Mouse (Mus musculus) stomach, embryonic 14.5 days (tissue): ENCODE results near the gene Epn3. TPM values are rescaled to one million over a fixed set of nuclear protein-coding genes. Genes with fewer than 3 reads are reported as not detected.

Experiments used
- ATAC-seq: fragments of 200-750 bp; cut with Nextera tagmentation; 2 replicates; pipeline ENCODE4 v1.8.0; 2017; ENCODE audit warnings: low read depth, moderate TSS enrichment; ENCODE audit not compliant: insufficient number of reproducible peaks, insufficient read depth, low FRiP score
- H3K27ac ChIP-seq: fragments of 300-500 bp; sonication (generic); 2 replicates; pipeline ENCODE4 v1.5.1; 2014; ENCODE audit warnings: mild to moderate bottlenecking, low read length, moderate library complexity, mixed read lengths
- H3K27me3 ChIP-seq: fragments of 300-500 bp; sonication (generic); 2 replicates; pipeline ENCODE4 v1.6.1; 2014; ENCODE audit warnings: low read length, control low read depth, mixed read lengths; ENCODE audit not compliant: control insufficient read depth, insufficient read depth
- H3K36me3 ChIP-seq: fragments of 300-500 bp; sonication (generic); 2 replicates; pipeline ENCODE4 v1.6.1; 2014; ENCODE audit warnings: mild to moderate bottlenecking, control low read depth, low read length, moderate library complexity, mixed read lengths; ENCODE audit not compliant: control insufficient read depth, insufficient read depth
- H3K4me1 ChIP-seq: fragments of 300-500 bp; sonication (generic); 2 replicates; pipeline ENCODE4 v1.6.1; 2014; ENCODE audit warnings: low read length, control low read depth, mixed read lengths; ENCODE audit not compliant: control insufficient read depth, insufficient read depth
- H3K4me2 ChIP-seq: fragments of 300-500 bp; sonication (generic); replicated peaks from 2 replicates; pipeline ENCODE4 v1.6.1; 2014; ENCODE audit warnings: low read depth, low read length, control low read depth
- H3K4me3 ChIP-seq: fragments of 300-500 bp; sonication (generic); 2 replicates; pipeline ENCODE4 v1.5.1; 2014; ENCODE audit warnings: low read depth, low read length, control low read depth
- H3K9ac ChIP-seq: fragments of 300-500 bp; sonication (generic); replicated peaks from 2 replicates; pipeline ENCODE4 v1.6.1; 2014; ENCODE audit warnings: low read depth, mild to moderate bottlenecking, control low read depth, low read length, moderate library complexity, mixed read lengths
- H3K9me3 ChIP-seq: fragments of 300-500 bp; sonication (generic); 2 replicates; pipeline ENCODE4 v1.6.1; 2016; ENCODE audit warnings: low read depth, low read length, control low read depth; ENCODE audit not compliant: control insufficient read depth
- WGBS: fragments of 180-500 bp; shearing (Covaris S2); extraction: QIAGEN DNeasy Blood & Tissue Kit; methylation state at CpG from one replicate; pipeline ENCODE4 v1.1.7; 2014; 5-methylcytosine and 5-hydroxymethylcytosine counted together
- polyA plus RNA-seq: library from polyadenylated mRNA; unstranded; fragments of >200 nt; fragmentation: Nextera tagmentation; extraction: Ambion mirVana; gene quantifications from 2 replicates; pipeline ENCODE4 v1.2.1, GENCODE M21; 2014

Epn3 gene
- polyA plus RNA-seq: 7.5 and 11.1 TPM in 2 replicates

- Histone ChIP-seq H3K36me3 (no peaks in the 10 kb centered on the region), H3K4me1 (peaks cover 21% of the 10 kb centered on the region; the same call in 1 of the 2 replicates), H3K9me3 (no peaks in the 10 kb centered on the region), H3K27ac (peak within 1 kb of the TSS; percentile 90), H3K4me2 (peak within 1 kb of the TSS; percentile 63), H3K9ac (no peak within 1 kb of the TSS; the same call in 1 of the 2 replicates), H3K27me3 (no peaks in the 10 kb centered on the region), H3K4me3 (peak within 1 kb of the TSS; percentile 36)
- under 1% methylated on average over 26 of the region's 26 CpGs for WGBS
- peak; percentile 82 for ATAC-seq
These were observed at the start of gene Epn3 for GRCm38 (mm10) chr11:94499661-94500152. Epn3 (minus strand) TSS chr11:94499974.

- Histone ChIP-seq H3K27me3 (no peaks in the 10 kb centered on the region), H3K4me1 (peaks cover 13% of the 10 kb centered on the region; the same call in 1 of the 2 replicates), H3K4me2 (peak within 1 kb of the TSS; percentile 97), H3K27ac (peak within 1 kb of the TSS; percentile 73; the same call in 1 of the 2 replicates), H3K36me3 (no peaks in the 10 kb centered on the region), H3K9ac (peak within 1 kb of the TSS; percentile 59), H3K4me3 (peak within 1 kb of the TSS; percentile 51), H3K9me3 (no peaks in the 10 kb centered on the region)
- whole genome bisulfite sequencing: 4% methylated on average over 49 of the region's 49 CpGs
- peak; percentile 85 for ATAC-seq
These were observed 49.3 kb upstream of the Epn3 start, which contains the start of gene Rsad1 for GRCm38 (mm10) chr11:94548888-94549690. Rsad1 (minus strand) TSS chr11:94549255.

GRCm38 (mm10) chr11:94548041-94548784, 48.4 kb upstream of the Epn3 start:
- H3K36me3 ChIP-seq: no peaks in the 10 kb centered on the region
- WGBS: 13% methylated on average over 24 of the region's 24 CpGs
- no peak overlapping the region for H3K27ac ChIP-seq
- peak overlapping the region; percentile 59 for H3K9ac ChIP-seq
- ATAC-seq: 0 out of 2 replicates have a peak, but pooled peaks have one; percentile 5
- H3K9me3 ChIP-seq: no peaks in the 10 kb centered on the region
- H3K4me2 ChIP-seq: peak overlapping the region; percentile 97
- H3K4me3 ChIP-seq: peak overlapping the region; percentile 51
- H3K27me3 ChIP-seq: no peaks in the 10 kb centered on the region
- peaks cover 13% of the 10 kb centered on the region; the same call in 1 of the 2 replicates for H3K4me1 ChIP-seq

GRCm38 (mm10) chr11:94547271-94547670, 47.5 kb upstream of the Epn3 start:
- no peaks in the 10 kb centered on the region for H3K27me3 ChIP-seq
- no peak overlapping the region for H3K27ac ChIP-seq
- H3K9me3 ChIP-seq: no peaks in the 10 kb centered on the region
- WGBS: 90% methylated on average over 6 of the region's 6 CpGs
- no peak overlapping the region for H3K4me2 ChIP-seq
- H3K4me3 ChIP-seq: no peak overlapping the region
- H3K9ac ChIP-seq: no peak overlapping the region
- ATAC-seq: no peak
- H3K4me1 ChIP-seq: peaks cover 13% of the 10 kb centered on the region; the same call in 1 of the 2 replicates
- H3K36me3 ChIP-seq: no peaks in the 10 kb centered on the region

- Histone ChIP-seq H3K27ac (no peak overlapping the region), H3K4me3 (no peak overlapping the region), H3K36me3 (no peaks in the 10 kb centered on the region), H3K4me2 (no peak overlapping the region), H3K4me1 (peaks cover 13% of the 10 kb centered on the region; the same call in 1 of the 2 replicates), H3K27me3 (no peaks in the 10 kb centered on the region), H3K9ac (no peak overlapping the region), H3K9me3 (no peaks in the 10 kb centered on the region)
- 91% methylated on average over 5 of the region's 5 CpGs for WGBS
- no peak for ATAC-seq
These were observed 46.6 kb upstream of the Epn3 start for GRCm38 (mm10) chr11:94546381-94546780.

GRCm38 (mm10) chr11:94544422-94544821, 44.6 kb upstream of the Epn3 start:
- no peak for ATAC-seq
- H3K27ac ChIP-seq: no peak overlapping the region
- H3K9me3 ChIP-seq: no peaks in the 10 kb centered on the region
- H3K4me2 ChIP-seq: peak overlapping the region; percentile 10; the same call in 1 of the 2 replicates
- H3K4me1 ChIP-seq: 0 out of 2 replicates have a peak, but pooled peaks cover 10% of the 10 kb centered on the region
- H3K27me3 ChIP-seq: no peaks in the 10 kb centered on the region
- no peaks in the 10 kb centered on the region; the same call in 1 of the 2 replicates for H3K36me3 ChIP-seq
- no peak overlapping the region for H3K9ac ChIP-seq
- no peak overlapping the region for H3K4me3 ChIP-seq
- WGBS: 57% methylated on average over 18 of the region's 18 CpGs

- H3K4me1 ChIP-seq: 0 out of 2 replicates have a peak, but pooled peaks cover 10% of the 10 kb centered on the region
- no peaks in the 10 kb centered on the region for H3K9me3 ChIP-seq
- no peaks in the 10 kb centered on the region for H3K27me3 ChIP-seq
- 0 out of 2 replicates have a peak, but pooled peaks have one; percentile 34 for ATAC-seq
- no peak overlapping the region for H3K27ac ChIP-seq
- peak overlapping the region; percentile 10; the same call in 1 of the 2 replicates for H3K4me2 ChIP-seq
- no peak overlapping the region for H3K4me3 ChIP-seq
- 28% methylated on average over 9 of the region's 9 CpGs for WGBS
- H3K9ac ChIP-seq: no peak overlapping the region
- H3K36me3 ChIP-seq: no peaks in the 10 kb centered on the region; the same call in 1 of the 2 replicates
These were observed 44.2 kb upstream of the Epn3 start for GRCm38 (mm10) chr11:94543932-94544331.

- Histone ChIP-seq H3K4me2 (no peak overlapping the region), H3K9me3 (no peaks in the 10 kb centered on the region), H3K9ac (no peak overlapping the region), H3K4me1 (0 out of 2 replicates have a peak, but pooled peaks cover 9% of the 10 kb centered on the region), H3K36me3 (no peaks in the 10 kb centered on the region; the same call in 1 of the 2 replicates), H3K4me3 (no peak overlapping the region), H3K27me3 (no peaks in the 10 kb centered on the region), H3K27ac (no peak overlapping the region)
- ATAC-seq: no peak
- 85% methylated on average over 12 of the region's 12 CpGs for WGBS
These were observed 43.6 kb upstream of the Epn3 start for GRCm38 (mm10) chr11:94543344-94543743.
